Mouse (Mus musculus) frontal cortex, adult 2 months (tissue): ENCODE results near the gene Stn1. TPM values are rescaled to one million over a fixed set of nuclear protein-coding genes. Genes with fewer than 3 reads are reported as not detected.
"Not testable (repeated sequence)": the region's sequence is repeated elsewhere in the genome, so short reads cannot be mapped to it uniquely, and the experiment has no call there.

Source experiments
- DNase-seq, 2 experiments: peaks; one replicate each; pipeline ENCODE4 v3.0.0; 2022; ENCODE audit warnings: low spot score in 1 of 2; ENCODE audit errors: extremely low spot score in 1 of 2
- polyA plus RNA-seq: library from polyadenylated mRNA; depleted of rRNA; stranded (reverse); fragments of >200 nt; gene quantifications from 2 replicates; pipeline ENCODE4 v1.2.3, GENCODE M21; 2012; rRNA removed

The Stn1 gene
- 16.2 and 19.8 TPM in 2 replicates for polyA plus RNA-seq

DNA sequence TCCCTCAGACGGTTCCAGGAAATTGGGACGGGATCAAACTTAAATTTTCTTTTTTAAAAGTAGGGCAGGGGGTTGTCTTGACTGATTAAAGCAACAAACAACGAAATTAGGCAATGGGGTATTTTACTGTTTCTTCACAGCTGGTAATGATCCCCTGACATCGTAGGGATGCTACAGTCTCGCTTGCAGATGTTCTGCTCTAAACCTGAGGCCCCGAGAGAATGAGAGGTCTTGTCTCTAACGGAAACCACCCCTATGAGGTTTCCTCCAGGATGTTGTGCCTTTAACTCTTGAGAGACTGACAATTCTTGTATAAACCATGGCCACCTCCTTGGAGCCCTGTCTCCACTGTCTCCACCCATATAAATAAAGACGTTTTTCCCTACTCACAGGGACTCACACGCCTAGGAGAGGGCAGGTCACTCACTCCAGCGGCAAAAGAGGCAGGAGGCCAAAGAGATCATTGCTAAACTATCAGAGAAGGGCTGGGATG, at the start of gene Stn1:
Stn1 (minus strand) TSS at position 208 of the 493 bp plus-strand sequence.
- no peak for DNase-seq

DNA sequence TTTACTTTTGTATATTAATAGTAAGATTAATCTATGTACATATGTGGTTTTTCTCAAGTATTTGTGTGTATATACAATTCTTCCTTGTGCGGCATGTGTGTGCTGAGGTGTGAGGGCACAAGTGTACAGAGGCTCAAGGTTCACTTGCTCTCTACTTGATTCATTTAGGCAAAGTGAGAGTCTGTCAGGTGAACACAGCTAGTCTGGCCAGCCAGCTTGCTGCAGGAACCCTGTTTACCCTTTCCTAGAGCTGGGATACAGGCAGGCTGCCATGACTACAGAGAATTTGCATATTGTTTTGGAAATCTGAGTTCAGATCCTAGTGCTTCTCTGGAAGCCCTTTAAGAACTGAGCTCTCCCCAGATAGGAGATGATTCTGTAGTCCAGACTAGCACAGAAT, 49.7 kb upstream of the Stn1 start:
- DNase-seq: no peak

DNA sequence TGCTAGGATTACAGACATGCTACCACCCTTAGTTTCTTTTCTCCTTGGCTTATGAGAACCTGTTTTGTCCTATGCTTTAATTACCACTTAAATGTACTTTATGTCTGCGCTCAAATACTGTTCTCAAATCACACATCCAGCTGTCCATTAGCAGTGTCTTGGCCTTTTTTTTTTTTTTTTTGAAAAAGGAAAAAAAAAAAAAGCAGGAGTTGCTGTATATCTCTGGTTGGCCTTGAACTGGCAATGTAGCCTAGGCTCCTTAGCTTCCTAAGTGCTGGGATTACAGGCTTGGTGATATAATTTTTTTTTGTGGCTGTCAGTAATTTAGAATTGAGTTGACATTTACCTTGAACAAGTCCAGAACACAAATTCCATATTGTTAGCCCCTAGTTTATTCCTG, 48.5 kb upstream of the Stn1 start:
- DNase-seq: no peak

DNA sequence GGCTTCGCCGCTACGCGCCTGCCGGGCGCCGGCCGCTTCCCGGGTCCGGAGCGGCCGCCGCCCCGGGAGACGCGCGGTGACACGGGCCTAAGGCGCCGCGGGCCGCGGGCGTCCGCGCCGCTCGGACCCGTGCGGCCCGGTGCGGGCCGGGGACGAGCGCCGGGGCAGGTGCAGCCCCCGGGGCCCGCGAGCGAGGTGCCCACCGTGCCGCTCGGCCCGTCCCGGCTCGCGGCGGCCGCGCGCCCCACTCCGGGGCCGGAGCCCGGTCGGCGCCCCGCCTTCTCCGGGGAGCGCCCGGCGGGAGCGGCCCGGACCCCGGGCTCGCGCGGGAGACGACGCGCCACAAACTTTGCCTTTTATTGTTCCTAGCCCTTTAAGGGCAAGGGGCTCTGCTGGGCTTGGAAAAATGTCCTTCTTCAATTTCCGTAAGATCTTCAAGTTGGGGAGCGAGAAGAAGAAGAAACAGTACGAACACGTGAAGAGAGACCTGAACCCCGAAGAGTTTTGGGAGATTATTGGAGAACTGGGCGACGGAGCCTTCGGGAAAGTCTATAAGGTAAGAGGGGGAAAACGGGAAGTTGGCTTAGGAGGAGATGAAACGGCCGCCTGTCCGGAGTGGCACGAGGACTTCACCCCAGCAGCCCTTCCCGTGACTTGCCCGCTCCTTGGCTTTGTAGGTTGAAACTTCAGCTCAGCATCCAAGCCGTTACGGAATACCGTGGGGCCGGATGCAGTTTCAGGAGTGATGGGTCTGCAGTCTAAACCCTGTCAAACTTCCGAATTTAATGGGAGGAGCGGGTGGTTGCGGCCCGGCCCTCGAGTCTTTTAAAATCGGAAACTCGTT, 42.7 kb upstream of the Stn1 start:
- no peak for DNase-seq

DNA sequence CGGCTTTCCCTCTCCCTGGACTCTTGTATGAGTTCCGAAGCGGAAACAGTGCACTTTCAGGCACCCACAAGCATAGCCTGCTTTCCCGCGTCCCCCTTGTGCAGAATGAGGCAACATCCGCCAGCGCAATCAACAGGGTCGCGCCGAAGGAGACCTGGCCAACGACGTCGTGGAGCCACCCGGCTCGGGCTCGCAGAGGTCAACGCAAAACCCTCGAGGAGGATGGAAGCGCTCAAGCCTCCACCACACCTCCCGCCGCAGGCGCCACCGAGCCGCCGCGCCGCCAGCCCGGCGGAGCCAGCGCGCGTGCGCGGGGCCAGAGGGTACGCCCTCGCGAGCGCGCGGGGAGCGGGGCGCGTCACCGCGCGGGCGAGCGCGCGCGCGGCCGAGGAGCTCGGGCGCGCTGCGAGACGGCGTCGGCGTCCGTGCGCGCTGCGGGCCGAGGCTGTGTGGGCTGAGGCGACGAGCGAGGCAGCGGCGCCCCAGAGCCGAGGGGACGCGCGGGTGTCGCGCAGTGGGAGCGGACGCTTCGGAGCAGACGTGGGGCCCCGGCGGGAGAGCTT, 42.0 kb upstream of the Stn1 start, which contains the start of gene Slk:
Slk (plus strand) TSS at position 454 of the 563 bp plus-strand sequence.
- DNase-seq: peak; percentile 39 to 75

DNA sequence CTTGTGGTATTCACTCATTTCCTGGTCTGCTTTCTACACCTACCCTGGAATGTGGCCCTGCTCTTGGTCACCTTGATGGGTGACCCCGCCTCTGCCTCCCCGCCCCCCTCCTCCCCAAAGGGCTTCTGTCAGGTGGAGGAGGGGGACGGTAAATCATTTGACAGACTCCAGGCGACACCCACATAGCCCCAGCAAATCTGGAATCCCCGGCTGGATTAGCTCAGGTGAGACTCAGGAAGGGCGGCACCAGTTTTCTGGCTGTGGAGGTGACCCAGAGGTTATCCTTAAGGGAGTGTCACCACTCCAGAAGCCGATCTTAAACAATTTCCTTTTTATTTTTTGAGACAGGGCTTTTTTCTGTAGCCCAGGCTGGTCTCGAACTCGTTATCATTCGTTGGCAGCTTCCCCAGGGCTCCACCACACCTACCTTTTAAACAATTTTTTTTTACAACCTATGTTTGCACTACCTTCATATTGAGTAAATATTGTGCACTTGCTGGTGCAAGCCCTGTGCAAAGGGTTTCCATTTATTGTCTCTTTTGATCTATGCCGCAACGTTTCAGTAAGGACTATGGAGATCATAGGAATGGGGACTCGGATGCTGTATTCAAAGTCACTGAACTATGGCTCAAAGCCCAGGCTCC, 41.4 kb upstream of the Stn1 start:
- no peak for DNase-seq

DNA sequence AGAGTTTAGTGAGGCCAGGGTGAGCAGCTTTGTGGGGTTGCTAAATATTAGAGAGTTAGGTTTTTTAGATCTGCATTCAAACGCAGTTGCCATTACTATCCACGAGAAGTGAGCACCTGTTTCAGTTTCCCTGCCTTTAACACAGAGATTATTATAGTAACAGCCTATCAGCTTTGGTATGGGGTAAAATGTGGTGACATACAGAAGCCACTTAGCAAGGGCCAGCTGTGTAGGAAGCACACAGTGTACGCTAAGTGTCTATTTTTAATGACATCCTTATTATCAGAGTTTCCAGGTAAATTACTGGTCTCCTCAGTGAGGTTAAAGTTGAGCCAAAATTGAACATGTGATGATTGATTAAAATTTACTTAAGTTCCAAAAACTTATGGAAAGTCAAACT, 36.4 kb upstream of the Stn1 start:
- DNase-seq: no peak

DNA sequence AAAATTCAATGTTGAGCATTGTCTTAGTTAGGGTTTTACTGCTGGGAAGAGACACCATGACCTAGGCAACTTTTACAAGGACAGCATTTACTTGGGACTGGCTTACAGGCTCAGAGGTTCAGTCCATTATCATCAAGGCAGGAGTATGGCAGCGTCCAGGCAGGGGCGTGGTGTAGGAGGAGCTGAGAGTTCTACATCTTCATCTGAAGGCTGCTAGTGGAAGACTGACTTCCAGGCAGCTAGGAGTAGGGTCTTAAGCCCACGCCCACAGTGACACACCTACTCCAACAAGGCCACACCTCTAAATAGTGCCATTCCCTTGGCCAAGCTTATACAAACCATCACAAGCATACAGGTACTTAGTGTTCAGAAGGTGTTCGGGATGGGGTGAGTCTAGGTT, 34.7 kb upstream of the Stn1 start:
- not testable (repeated sequence) for DNase-seq

DNA sequence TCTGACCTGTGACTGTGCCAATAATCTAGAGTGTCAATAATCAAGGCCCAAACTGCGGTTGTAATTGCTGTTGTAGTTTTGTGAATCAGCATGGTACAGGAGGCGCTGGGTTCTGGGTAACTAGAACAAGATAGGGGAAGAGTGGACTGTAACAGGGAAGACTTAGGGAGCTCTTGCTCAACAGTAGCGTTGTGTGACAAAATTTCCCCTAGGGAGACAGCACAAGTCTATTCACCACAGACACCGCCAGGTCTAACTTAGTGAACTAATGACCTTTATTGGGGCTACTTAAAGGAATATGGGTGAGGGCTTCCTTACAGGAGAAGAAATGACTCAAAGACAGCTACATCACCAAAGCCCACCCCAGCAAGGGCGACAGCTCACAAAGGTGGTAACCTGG, 32.7 kb upstream of the Stn1 start:
- no peak for DNase-seq

DNA sequence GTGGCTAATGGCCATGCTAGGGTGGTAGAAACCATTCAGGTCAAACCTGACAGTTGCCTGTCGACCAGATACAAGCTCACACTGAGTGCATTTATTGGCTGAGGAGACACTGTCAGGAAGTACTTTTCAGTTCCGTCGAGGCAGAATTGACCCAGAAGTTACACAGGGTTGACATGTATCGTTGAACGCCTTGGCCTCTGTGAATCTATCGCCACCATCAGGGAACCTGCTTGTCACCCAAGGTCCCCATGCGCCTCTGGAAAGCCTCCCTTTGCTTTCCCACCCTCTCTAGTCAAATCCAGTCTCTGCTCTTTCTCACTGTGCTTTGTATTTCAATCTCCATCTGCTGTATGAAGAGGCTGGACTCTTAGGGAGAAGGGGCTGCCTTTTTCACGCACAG, 28.7 kb upstream of the Stn1 start:
- DNase-seq: no peak

DNA sequence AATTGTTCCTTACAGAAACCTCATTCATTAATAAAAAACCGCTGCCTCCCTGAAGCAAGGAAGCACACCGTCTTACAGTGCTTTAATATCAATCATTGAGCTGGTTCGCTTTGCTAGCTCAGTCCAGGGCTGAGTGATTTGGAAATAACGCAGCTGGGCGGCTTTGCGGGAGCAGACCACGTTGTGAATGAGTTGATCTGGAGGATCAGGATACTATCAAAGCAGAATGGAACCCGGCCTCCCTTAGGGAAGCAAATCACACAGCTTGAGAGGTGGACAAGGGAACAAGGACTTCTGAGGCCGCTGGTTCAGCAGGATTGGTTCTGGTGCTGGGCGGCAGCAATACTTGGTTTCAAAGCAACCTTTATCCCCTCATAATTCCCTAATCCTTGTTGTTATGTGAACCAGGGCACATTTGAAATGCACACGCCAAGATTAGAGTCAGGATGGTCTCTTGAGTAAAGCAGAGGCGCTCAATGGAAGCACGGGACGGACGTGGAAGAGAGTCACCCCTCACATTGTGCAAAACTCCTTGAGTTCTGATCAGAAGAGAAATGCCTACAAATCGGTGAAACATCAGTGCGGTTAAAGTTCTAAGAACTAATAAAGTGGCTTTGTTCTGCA, 27.8 kb upstream of the Stn1 start:
- no peak for DNase-seq

DNA sequence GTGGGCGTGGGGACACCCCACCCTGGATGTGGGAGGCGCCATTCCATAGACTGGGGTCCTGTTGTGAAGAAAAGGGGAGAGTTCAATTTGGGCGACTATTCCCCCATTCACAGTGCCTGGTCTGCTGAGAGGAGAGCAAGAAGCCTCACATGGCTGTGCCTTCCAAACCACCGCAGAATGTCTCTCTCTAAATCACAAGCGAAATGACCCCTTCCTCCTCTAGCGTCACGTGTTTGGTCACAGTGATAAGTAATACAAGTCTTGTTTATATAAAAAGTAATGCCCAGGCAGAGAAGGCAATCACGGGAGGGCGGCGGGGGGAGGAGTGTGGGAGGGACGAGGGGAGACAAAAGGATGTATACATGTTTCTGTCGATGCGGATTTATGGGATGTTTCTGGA, 26.4 kb upstream of the Stn1 start:
- DNase-seq: no peak

DNA sequence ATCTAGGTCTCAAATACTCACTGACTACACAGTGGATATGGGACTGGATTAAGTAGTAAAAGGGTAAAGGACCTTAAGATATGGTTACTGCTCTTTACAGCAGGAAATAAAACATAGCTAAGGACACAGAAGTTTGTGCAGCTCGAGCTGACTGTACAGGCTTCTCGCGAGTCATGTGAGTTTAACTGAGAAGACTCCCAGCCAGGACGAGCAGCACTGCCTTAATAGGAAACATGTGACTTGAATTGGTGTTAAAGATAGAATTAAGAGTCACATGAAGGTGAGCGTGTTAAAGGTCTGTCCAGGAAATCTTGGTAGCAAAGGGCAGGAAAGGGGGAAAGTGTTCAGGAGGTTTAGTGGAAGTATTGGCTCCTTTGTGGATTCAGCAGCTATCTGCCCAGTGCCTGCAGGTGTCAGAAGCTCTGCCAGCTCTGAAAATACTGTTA, 24.7 kb upstream of the Stn1 start:
- DNase-seq: no peak

DNA sequence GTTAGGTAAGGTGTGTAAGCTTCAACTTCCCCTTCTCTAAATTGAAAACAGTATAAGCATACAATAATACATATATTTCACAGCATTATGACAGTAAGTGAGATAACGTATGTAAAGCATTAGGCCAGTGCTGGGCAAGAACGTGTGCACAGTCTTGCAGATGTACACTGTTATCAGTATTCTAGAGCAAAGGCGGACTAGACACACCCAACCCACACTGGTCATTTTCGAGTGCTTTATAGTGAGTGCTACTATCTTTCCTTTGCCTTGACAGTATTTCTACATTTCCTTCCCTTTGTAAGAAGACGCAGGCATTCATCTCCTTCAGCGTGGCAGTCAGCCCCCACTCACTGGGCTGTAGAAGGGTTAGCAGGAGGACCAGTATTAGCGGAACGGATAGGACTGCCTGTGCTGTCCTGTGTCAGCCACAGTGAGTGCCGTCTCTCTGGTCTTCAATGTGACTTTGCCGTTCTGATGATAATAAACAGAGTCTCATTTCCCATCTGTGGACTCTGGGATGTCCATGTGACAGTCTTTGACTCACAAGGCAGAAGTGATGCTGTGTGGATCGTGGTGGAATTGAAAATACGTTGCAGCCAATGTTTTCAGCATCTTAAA, 23.3 kb upstream of the Stn1 start:
- no peak for DNase-seq

DNA sequence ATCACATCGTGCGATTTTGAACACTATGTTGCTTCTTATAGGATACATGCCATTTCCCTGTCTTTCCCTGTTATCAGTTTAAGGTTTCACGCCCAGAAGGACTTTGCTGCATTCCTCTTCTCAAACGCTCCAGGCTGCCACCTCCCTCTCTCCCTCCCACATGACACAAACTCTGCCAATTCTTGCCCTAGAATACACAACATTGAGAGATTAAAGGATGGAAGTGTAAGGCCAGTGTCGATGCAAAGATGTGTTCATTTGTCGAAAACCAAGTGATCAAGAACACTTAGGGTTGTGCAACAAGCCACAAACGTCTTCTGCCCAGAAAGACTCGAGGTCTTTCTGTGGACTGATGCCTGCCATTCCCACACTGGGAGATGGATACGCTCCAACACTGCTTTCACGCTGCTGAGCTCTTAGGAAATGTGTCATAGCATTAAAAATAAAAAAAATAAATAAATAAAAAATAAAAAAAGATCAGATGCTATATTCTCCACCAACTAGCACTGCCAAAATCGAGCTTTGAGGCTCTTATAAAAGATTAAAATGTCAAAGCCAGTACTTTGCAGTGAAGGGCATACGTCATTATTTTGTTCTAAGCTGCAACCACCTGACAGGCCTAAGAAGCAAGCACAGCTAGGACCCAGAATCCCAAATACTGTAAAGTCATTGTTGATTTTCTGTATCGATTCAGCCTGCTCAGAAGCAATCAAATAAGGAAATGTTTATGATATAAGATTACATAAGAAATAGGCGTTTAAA, 22.6 kb upstream of the Stn1 start:
- peak; percentile 57 to 61 for DNase-seq

DNA sequence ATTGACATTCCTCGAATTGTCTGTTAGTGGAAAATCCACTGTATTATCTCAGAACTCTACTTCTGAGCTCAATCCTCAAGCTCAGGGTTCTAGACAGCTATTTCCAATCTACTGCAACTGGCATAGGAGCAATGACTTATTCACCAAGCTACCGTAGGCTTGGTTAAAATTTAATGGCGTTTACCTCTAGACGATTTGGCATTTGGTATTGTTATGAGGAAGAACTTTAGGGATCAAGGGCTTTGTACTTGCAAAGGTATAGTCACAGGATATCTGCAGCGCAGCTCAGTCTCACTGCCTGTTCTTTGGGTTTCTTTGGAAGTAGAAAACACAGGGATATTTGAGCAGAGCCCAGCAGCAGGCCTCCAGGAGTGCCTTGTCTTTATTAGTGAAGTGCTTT, 21.8 kb upstream of the Stn1 start:
- DNase-seq: no peak

DNA sequence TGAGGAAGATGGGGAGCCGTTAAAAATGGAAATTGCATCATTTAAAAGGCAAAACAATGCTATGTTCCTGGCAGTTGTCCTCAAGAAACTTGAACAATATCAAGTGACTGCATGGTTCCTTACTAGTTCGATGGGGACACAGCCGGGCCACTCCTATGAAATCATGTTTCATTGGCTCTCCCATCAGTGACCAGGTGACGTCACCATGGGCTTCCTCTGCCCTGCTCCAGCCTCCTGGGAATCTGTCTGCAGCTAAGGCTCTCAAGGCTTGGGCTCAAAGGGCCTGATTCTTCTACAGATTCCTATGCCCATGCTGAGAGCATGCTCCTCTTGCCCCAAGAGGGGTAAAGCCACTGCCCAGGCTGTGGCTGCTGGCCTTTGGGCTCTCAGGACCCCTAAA, 12.3 kb upstream of the Stn1 start:
- DNase-seq: no peak

DNA sequence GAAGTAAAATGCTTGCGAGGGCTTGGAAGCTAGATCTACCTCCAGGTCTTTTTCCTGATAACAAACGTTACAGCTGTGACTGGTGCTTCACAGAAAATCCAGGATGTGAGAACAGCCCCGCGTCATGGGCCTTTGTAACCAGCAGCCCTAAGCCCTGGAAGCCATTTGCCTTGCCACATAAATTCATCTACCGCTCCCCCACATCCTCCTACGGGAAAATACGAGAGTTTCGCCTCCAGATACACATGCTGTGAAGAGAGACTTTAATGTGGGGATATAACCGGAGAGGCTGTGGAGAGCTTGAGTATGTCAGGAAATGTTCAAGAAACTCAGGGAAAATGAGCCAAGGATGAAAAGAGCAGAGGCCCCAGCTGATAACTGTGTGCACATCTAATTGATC, 11.9 kb upstream of the Stn1 start:
- DNase-seq: peak in 1 of 2 experiments; percentile 63

DNA sequence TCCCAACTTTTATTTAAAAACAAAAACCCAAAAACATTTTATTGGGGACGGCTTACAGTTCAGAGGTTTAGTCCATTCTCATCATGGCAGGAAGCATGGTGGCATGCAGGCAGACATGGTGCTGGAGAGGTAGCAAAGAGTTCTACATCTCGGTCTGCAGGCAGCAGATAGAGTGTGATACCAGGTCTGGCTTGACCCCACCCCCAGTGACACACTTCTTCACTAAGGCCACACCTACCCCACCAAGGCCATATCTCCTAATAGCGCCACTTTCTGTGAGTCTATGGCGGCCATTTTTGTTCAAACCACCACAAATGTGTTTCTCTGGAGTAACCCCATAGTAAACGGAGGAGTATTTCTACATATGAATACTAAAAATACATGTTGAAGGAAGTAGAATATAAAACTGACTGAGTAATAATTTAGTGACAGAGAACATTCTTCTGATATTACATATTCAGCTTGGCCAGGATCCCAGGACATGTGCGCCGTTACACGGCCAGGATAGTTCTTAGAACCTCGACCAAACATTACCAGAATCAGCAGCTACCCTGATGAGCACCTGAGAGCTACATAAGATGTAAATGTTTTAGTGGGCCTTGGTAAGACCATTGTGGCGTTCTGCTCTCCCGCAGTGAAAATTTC, 11.2 kb upstream of the Stn1 start:
- no peak for DNase-seq
